Mouse (Mus musculus): ENCODE measurements around the gene Rbm20.
"Not testable (repeated sequence)": the region's sequence is repeated elsewhere in the genome, so short reads cannot be mapped to it uniquely, and the experiment has no call there.

- not testable (repeated sequence) for TF ChIP-seq POLR2A (IDR thresholded peaks at IDR 0.05; ENCODE audit: borderline replicate concordance, low read depth, low read length); CTCF (IDR thresholded peaks at IDR 0.05; ENCODE audit: low read depth, low read length)
These were observed 20.7 kb upstream of the Rbm20 start for GRCm38 (mm10) chr19:53656443-53656842.

All from bone marrow macrophage, adult 2 months (primary cell).